Mouse (Mus musculus): ENCODE measurements around the gene Ccdc185.

- TF ChIP-seq CTCF (IDR thresholded peaks at IDR 0.05) (no peak), EP300 (IDR thresholded peaks at IDR 0.05) (no peak)
Observed at GRCm38 (mm10) chr1:182753694-182754093, 4.7 kb upstream of the Ccdc185 start.
